Mouse (Mus musculus): ENCODE data around the gene Eif1.

GRCm38 (mm10) chr11:100288942-100289341 is 30.7 kb upstream of the Eif1 start:
- no peak for TF ChIP-seq CTCF (IDR thresholded peaks at IDR 0.05; ENCODE audit: low read depth)
- no peak for TF ChIP-seq EP300 (IDR thresholded peaks at IDR 0.05; ENCODE audit: low read depth)

Measured in liver, embryonic 14.5 days (tissue).